Mouse (Mus musculus) hindlimb bud, embryonic 11.5 days (tissue): ENCODE measurements around the gene Snx27.

Experiments
- DNase-seq: peaks from one replicate; pipeline ENCODE4 v3.0.0-alpha.2; 2012; ENCODE audit warnings: low read depth, low spot score; ENCODE audit errors: extremely low spot score

Gene Snx27

DNA sequence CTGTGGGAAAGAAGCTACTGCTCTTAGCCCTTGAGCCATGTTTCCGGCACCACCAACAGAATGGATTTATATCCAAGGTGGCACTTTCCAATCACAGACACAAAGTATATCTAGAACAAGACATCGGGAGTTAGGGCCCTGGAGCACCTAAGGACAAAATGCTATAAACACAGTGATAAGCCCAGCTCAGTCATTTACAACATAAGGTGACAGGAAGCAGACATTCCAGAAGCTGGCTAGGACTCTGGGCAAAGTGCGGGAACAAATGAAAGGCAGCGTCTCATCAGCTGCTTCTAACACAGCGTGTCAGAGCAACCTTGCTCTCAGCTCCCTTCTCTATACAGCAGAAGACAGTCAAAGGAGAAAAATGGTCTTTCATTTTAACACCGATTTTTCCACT lies 8.0 kb downstream of the Snx27 start:
- no peak for DNase-seq

DNA sequence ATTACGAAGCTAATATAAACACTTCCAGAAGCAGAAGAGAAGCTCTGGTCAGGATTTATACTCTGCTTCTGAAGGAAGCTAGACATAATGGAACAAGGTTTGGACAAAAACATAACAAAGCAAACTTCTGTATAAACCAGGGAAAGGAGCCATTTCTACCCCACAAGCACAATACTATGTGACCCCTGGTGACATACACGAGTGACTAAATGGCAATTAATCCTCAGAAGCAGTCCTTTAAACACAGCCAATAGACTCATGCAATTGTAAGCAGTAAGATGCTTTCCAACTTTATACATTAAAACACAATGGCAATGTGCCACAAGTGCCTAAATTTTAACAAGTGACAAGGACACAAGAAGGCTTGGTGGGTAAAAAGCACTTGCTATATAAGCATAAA lies 15.3 kb downstream of the Snx27 start:
- DNase-seq = no peak

- DNase-seq = no peak
Measured at GRCm38 (mm10) chr3:94565557-94565956, 17.0 kb downstream of the Snx27 start.

DNA sequence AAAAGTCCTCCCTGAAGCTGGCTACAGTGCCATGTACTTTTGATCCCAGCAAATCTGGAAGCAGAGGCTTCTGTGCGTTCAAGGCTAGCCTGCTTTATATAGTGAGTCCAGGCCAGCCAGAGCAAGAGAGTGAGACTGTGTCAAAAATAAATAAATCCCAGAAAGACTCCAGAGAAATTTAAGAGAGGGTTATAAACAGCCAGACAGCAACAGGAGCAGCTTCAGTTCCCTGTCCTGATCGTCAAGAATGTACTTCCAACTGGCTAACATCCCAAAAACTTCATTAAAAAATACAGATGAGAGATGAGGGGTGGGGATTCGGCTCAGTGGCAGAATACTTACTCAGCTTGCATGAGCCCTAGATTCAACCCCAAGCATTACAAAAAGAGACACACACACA lies 17.4 kb downstream of the Snx27 start:
- DNase-seq = no peak

- DNase-seq = no peak
Measured at GRCm38 (mm10) chr3:94564356-94565010, 18.0 kb downstream of the Snx27 start.

DNA sequence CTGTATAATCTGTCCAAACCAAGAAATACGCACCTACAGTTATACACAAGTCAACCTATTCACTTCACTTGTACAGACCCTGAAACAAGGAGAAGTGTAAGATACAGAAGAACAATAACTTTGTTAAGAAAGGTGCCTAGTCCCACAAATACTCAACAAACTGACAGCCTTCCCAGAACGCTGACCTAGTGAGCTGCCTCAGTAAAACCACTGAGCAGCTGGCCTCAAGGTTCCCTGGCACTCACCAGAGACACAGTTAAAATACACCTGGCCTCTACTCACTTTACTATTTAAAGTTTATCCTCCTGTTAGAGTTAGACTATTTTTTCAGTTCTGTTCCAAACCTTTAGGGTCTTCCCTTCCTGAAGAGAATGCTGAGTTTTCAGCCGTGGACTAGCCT lies 19.4 kb downstream of the Snx27 start:
- no peak for DNase-seq

DNA sequence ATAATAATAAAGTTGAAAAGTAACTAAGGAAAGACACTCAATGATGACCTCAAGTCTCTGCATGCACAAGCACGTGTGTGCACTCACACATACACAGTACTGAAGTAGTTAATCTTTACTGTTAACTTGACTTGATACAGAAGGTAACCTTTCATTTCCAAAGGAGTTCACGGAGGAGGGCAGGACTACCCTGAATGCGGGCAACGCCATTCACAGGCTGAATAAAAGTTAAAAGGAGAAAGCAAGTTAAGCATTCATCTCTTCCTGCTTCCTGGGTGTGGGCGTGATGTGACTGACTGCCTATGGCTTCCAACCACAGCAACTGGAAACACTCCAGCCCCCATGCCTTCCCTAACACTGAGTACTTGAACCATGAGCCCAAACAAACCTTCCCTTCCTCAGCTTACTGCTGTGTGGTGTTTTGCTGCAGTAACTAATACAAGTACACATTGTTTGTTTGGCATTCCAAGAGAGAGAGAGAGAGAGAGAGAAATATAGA lies 22.5 kb downstream of the Snx27 start:
- no peak for DNase-seq

GRCm38 (mm10) chr3:94549041-94549440 lies 33.5 kb downstream of the Snx27 start:
- DNase-seq = no peak

DNA sequence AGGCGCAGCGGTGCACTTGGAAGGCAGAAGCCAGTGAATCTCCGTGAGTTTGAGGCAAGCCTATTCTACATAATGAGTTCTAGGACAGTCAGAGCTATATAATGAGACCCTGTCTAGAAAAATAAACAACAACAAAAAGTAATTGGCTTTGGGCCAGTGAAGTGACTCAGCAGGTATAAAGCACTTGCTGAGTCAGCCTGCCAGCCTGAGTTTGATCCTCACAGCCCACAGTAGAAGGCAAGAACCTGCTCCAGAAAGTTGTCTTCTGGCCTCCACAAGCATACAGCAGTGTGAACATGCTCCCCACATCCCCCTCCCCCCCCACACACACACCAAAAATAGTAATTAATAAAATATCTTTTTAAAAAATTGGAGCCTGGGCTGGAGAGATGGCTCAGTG lies 45.3 kb downstream of the Snx27 start:
- DNase-seq = no peak

- no peak for DNase-seq
Measured at GRCm38 (mm10) chr3:94533968-94534367, 48.5 kb downstream of the Snx27 start.

- no peak for DNase-seq
Measured at GRCm38 (mm10) chr3:94526731-94527130, 55.8 kb downstream of the Snx27 start.

GRCm38 (mm10) chr3:94506664-94507063 lies 75.9 kb downstream of the Snx27 start:
- no peak for DNase-seq

DNA sequence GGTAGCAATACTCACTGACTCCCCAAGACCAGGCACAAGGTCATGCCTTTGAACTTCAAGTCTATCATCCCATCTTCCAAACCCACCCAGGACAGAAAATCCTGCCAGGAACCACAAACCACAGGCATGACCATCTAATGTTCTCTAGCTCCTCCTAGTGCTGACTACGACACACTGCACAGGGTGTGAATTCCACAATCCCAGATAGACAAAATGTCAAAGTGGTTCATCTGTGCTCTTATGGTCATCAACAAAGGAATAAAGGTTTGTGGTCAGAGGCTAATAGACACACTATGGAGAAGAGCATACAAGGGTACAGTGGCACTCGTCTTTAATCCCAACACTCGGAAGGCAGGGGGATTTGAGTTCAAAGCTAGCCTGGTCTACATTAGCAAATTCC lies 80.3 kb downstream of the Snx27 start:
- DNase-seq = no peak

DNA sequence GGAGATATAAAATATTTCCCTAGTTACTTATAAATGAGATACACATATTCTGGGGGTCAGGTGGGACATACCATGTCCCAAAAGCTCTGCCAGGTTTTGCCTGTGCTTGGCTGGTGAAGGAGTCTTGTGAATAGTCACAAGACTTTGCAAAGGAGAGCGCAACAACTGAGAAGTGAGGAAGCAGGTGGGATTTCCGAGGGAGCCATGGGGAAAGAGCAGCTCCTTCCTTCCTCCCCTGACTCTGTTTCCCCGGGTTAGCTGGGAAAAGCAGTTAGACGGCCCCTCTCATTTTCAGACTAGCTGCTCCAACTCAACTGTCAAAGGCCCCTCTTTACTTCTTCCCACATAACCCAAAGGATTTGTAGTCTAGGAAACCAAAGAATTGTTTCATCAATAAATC lies 85.4 kb downstream of the Snx27 start:
- DNase-seq = no peak

DNA sequence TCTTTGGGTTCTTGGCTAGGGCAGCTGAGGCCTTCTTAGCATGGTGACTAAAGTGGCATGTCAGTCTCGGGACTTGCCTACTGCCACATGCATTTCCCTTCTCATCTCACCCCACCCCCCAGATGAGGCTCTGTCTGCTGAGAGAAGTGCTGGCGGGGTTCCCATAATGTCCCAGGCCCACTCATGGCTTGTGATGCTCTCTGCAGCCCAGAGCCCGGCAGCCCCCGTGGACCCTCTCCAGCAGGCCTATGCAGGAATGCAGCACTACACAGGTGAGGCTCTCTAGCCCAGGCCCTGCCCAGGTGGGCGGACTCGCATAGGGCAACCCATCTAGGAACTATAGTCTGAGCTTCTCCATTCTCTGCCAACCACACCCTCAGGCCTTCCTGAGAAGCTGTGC lies 94.9 kb downstream of the Snx27 start:
- no peak for DNase-seq

GRCm38 (mm10) chr3:94485922-94486321 lies 96.6 kb downstream of the Snx27 start:
- no peak for DNase-seq

- DNase-seq = no peak
Measured at GRCm38 (mm10) chr3:94483790-94484439, 98.6 kb downstream of the Snx27 start.

DNA sequence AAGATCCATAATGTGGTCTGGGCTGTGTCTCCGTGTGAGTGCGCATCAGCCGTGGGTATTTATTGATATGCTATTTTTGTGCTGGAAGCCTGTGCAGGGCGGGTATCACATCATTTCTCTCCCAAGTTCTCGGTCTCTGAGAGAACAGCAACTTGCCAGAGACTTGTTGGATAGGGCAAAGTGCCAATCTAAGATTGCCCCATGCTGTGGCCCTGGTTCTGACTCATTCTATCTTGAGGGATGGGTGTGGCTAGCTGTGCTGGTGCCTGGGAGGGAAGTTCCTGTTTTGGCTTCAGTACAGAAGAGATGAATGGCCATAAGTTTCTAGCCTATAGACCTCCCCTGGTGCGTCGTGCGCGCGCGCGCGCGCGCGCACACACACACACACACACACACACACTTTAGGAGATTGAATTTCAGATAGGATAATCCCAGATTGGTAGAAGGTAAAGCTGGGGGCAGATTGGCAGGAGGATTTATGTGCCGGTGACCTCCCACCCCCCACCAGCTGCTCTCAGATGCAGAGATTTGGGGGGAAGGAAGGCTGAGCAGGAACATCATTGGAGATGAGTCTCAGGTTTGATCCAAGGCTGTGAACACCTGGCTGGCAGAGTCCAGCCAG lies 99.6 kb downstream of the Snx27 start:
- no peak for DNase-seq

GRCm38 (mm10) chr3:94481429-94481828 lies 101.1 kb downstream of the Snx27 start:
- no peak for DNase-seq

DNA sequence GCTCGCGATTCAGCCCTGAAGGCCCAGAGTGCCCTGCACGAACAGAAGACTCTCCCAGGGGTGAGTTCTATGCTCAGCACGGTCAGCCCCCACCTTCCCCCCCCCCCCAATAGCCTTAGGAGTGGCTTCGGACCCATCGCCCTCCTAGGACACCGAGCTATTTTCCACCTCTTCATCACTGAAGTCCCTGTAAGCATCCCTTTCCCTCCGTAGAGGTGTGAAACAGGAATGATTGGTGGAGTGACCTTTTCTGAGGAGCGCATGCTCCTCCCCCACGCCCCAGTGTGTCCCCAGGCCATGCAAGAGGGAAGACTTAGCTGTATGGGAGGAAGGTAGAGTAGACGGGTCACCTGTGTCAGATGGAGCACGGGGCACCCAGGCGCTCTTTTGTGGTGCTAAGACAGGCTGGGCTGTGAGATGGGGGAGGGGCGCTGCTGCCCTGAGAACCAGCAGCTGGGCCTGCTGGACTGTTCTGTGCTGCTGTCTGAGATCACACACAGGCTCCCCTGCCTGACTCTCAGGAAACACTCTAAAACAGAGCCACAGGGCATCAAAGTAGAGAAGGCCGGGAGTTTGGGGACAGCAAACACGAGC lies 102.1 kb downstream of the Snx27 start, which contains the start of gene Riiad1:
Riiad1 (minus strand) TSS at position 51 of the 594 bp plus-strand sequence.
- DNase-seq = no peak

DNA sequence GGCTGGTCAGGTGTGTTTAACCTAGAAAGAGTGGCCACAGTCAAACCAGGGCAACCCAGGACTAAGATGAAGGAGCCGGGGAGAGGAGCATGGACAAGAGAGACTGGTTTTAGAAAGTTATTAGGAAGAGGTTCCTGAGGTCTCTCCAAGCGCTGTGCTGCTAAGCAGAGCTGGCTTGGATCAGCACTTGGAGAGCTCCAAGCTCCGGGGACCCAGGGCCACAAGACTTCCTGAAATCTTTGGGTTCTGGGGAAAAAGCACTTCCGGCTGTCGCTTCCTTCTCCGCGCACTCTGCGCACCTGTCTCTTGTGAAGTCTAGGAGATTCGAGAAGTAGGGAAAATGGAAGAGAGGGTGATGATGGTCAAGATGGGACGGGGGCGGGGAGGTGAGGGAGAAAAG lies 103.0 kb downstream of the Snx27 start:
- no peak for DNase-seq
